Mouse (Mus musculus): ENCODE results near the gene Xpnpep1.

Xpnpep1 gene

GRCm38 (mm10) chr19:52979020-52979711 lies 60.8 kb downstream of the Xpnpep1 start:
- no peak for DNase-seq

DNA sequence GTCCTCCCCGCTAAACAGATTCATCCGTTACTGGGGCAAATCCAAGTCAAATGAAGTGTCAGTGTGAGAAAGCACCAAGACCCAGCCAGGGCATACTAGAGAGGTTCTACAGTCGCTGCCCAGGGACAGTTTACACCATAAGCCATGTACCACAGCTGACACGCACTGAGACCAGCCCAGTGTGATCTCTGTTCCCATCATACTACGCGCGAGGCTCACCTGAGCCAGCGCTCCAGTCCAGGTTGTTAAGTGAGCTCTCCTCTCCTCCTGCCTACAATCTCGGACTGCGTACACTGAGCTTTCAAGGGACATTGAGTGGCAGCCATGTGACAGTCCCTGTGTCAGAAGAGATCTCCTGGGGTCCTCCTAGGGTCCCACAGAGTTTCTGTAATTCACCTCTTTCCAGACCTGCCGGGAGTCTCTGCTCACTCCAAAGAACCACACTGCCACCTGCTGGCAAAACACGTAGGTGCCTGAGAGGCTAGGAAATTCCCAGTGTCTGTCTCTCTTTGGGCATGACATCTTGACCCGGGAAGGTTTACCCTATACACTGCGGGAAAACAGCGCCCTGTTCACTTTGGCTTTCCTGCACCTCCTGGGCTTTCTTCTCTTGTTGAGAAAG lies 64.3 kb downstream of the Xpnpep1 start:
- DNase-seq: peak; percentile 87

DNA sequence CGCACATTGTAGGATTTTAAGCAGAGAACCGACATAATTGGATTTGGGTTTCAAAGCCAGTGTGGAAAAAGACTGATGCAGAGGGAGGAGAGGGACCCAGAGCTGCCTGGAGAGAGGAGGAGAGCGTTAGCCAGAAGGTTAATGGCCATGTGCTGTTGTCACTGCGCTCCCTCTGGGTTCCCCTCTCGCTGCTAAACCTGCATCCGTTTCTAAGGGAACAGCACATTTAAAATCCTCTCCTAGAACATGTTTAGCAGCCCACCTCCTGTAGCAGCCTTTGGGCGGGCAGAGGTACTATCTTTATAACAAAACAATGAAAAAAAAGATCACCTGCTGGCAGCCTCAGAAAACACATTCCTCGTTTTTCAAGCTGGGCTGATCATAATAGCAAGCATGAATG lies 73.7 kb downstream of the Xpnpep1 start:
- DNase-seq: no peak

GRCm38 (mm10) chr19:52962745-52963144 lies 77.3 kb downstream of the Xpnpep1 start:
- no peak for DNase-seq

- peak; percentile 79 for DNase-seq
These were observed 117.1 kb downstream of the Xpnpep1 start for GRCm38 (mm10) chr19:52922678-52923495.

DNA sequence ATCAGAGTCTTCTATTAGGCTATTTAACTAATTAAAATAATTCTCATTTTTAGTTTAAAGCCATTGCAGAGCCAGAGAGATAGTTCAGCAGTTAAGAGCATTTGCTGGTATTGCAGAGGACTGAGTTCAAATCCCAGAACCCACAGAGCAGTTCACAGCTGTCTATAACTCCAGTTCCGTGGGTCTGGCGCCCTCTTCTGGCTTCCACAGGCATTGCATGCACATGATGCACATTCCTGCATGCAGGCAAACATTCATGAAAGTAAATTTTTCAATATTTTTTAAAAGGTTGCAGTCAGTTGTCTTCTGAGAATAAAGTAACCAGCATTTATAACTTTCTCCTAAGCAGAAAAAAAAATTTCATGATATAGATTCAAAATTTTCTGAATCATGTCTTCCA lies 135.8 kb downstream of the Xpnpep1 start:
- no peak for DNase-seq

GRCm38 (mm10) chr19:52891807-52892442 lies 148.1 kb downstream of the Xpnpep1 start:
- DNase-seq: no peak

All from embryo, embryonic 11 days (tissue).